Mouse (Mus musculus) heart, adult 2 months (tissue): Measurements from ENCODE around the gene Snx33.
"Not testable (repeated sequence)": the region's sequence is repeated elsewhere in the genome, so short reads cannot be mapped to it uniquely, and the experiment has no call there.

Source experiments
- CTCF ChIP-seq: fragments of 200-600 bp; IDR thresholded peaks from 2 replicates; pipeline ENCODE4 v1.8.1; 2022; ENCODE audit warnings: antibody characterized with exemption, mild to moderate bottlenecking, moderate library complexity
- EP300 ChIP-seq: fragments of 200-500 bp; IDR thresholded peaks from 2 replicates; pipeline ENCODE4 v1.6.1; 2011; ENCODE audit warnings: low read depth, low read length, control low read depth; ENCODE audit not compliant: insufficient read depth

- TF ChIP-seq EP300, CTCF: not testable (repeated sequence)
Measured at GRCm38 (mm10) chr9:56909991-56910390, 18.2 kb downstream of the Snx33 start.
